Mouse (Mus musculus) inflammation-experienced regulatory T-cells, adult 6 months (primary cell): ENCODE measurements at regions not wholly inside any gene's neighbourhood (a gene's known extent, or its start where the extent isn't known, plus 50 kb on each side); places are given as distances from the start of the nearest gene placed in this dataset.

Source experiments
- ATAC-seq: one replicate; pipeline ENCODE4 v1.8.0; 2017

DNA sequence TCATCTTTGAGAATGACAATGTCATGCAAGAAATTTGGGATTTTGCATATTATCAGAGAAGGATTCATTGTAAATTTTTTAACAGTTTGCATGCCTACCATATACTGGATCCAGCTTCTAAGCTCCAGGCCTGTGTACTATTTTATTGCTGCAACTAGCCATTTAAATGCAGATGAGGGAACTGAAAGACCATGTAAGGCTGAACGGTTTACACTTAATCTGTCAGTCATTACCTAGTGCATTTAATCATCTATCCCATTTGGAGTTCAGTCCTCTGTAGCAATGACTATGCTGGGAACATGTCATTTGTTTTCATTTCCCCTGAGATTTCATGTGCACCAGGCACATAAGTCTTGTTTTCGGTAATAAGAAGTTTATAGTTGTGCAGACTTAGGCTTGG, 631.8 kb upstream of the Gm21961 start:
- ATAC-seq: no peak

DNA sequence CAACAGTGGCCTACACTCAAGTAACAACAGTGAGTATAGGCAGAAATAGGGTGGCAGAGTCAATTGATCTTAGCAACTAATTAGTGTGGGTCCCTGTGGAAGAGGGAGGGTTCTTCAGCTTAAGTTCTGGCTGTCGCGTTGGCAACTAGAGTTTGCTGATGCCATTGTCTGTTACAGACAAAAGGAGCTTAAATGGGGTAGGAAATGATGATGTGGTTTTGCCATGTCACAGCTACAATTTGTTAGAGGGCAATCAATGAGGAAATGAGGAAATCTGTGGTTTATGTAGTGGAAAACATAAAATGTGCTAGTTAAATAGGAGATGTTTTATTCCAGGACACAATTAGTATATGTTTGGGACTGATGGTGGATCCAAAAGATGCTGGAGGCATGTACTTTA, 624.8 kb upstream of the Gm21961 start:
- no peak for ATAC-seq

DNA sequence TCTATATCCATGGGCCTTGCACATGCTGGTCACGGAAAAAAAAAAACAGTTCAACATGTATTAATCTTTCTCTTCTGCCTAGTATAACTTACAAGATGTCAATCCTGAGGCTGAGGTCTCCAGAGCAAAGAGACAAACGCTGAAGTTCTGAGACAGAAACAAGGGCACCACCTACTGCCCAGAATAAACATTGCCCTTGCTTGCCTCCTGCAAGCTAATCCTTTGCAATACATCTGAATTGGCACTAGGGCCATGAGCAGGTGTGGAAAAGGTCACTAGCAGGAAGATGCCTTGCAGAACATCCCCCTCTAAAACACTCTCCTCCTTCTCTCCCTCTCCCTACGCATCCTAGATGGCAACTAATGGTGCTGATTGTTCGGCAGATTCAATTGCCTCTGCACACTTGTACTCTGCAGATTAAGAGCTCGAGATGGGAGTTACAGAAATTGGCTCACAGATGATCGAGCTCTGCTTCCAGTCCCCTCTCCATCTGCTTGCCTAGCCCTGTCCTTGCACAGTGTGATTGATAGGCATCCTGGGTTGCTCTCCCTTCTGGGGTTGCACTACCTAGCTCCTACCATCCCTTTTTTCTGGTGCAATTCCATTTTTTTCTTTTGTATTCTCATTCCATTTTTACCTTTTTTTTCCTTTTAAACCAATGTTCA, 622.9 kb upstream of the Gm21961 start:
- peak; percentile 78 for ATAC-seq

GRCm38 (mm10) chr15:65632440-65632839, 617.7 kb upstream of the Gm21961 start:
- ATAC-seq: no peak

GRCm38 (mm10) chr15:65630476-65630875, 615.8 kb upstream of the Gm21961 start:
- ATAC-seq: no peak

GRCm38 (mm10) chr15:65592718-65593477, 578.2 kb upstream of the Gm21961 start:
- no peak for ATAC-seq

DNA sequence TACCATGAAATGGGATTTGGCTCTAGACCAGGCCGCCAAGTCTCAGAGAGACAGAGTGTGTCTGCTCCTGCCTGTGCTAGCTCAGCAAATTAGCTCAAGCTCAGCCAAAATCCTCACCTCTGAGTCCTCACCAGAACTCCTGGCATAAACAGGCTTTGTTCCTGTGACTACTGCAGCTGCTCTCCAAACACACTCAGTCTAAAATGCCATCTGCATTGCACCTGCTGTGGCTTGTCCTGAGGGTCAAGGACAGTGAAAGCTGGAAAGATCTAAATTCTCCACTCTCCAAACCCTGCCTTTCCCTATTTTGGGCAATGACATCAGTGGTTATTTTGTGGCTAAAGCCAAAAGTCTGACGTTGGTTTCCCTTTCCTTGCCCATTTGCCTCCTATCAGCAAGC, 570.9 kb upstream of the Gm21961 start:
- ATAC-seq: no peak

DNA sequence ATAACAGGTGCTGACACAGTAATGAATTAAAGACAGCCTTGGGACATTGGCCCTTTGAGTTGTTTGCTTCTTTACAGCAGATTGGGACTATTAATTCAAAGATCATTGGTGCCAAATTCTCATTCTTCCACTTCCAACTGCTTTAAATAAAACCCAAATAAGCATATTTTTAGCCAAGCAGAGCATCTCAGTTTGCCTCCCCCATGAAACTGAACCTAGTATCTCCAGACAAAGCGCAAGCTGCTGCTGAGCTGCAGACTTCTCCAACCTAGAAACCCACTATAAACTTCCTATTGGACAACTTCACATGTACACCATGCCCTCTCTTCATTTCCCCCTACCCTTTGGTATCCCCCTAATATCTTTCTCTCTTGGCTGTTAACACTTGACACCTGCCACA, 564.6 kb upstream of the Gm21961 start:
- no peak for ATAC-seq

- no peak for ATAC-seq
Measured at GRCm38 (mm10) chr15:65567931-65568330, 553.2 kb upstream of the Gm21961 start.

DNA sequence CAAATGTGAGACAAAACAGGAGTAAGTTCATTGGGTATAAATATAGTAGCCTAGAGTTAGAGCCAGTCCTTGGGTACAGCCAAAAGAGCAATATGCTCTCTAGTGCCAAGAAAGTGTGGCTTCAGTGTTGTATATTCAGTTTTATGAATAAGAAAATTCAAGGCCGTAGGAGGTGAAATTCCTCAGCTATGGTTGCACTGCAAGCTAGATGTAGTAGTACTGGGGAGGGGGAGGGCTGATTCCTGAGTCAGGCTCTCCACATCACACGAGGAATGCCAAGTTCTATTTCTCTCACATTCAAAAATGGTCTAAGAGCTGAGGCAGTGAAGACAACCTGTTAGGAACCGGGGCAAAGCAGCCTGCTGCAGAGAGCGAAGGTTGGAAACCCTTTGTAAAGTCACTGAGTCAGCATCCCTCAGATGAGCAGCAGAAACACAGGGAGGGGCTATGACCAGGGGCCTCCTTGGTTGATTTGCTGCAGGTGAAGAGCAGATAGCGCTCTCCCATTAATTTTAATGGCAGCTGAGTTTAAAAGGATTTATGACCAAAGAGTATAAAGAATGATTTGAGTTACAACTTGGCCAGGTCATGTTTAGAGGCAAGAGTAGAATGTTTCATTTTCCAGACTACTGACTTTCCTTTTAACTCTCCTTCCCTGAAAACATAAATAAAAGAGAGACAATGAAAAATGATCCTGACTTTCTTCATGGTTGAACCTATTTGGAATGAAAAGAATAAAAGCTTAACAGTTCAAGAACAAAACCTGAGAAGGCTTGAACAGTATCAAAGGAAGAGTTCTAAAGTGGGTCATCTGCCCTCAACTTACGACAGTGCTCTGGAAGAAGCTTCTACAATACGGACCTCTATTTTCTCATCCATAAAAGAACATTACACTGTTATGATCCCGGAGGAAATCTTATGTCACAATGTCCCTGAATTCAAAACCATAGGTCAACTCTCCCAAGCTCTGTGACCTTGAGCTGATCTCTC, 543.4 kb upstream of the Gm21961 start:
- ATAC-seq: no peak

DNA sequence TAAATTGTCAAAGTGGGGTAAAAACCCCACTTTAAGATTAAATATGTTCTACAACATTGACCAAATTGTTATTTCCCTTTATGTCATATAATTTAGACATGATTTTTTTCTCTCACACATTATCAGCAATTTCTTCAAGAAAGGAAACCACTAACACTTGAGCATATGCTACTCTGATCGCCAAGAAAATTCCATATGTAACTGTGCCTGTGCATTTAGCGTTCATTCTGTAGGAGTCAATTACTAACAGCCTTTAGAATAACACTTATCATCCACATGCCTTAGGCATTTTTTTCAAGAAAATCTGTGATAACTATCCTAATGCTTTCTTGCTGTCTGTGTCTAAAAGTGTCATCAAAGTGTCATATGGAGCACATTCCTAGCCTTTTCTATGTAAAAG, 534.3 kb upstream of the Gm21961 start:
- no peak for ATAC-seq

DNA sequence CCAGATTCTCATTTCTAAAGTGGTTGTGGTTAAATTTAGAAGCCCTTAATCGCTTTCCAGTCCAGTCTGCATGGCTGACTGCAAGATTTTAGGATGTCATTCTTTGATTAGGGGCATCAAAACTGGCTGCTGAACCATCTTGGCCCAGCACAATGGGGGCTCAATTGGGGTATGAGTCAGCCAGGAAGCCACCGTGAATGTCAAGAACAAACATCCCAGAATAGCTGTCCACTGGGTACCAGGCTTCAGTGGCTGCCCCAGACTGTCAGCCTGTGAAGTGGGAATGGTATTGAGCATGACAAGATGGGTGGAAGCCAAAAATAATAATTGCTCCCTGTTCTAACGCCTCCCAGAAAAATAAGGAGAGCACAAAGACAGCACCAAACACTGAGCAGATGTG, 520.9 kb upstream of the Gm21961 start:
- no peak for ATAC-seq

DNA sequence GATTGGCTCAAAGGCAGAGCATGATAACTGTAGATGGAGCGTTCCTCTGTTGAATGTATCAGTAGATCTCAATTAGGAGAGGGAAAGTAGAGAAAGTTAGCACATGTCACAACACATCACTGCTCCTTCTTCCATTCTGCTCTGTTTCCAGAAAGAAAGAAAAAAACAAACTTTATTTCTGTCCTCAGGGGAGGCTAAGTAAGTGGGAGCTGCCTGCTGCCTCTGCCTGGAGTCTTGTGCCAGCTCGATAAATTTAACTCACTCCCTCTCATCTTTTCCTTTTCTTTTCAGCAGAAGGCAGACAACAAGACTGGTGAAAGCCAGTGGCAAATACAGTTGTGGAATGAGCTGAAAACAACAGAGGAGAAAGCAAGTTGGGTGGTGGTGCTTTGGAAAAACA, 517.5 kb upstream of the Gm21961 start:
- ATAC-seq: no peak

DNA sequence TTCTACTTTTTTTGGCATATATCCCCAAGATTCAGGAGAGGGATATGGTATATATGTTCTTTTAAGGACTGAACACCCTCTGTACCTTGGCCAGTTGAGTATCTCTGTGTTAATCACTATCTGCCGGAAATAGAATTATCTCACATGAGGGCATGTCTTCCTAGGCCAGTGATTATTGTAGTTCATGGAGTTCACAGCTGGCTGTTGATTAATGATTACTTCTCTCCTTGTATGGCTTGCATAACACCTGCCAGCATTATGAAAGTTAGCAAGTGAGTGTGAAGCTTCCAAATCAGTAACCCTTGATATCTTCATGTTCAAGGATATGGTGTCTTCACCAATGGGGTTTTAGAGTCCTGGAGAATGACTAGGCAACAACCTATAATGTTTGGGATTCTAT, 488.0 kb upstream of the Gm21961 start:
- no peak for ATAC-seq

DNA sequence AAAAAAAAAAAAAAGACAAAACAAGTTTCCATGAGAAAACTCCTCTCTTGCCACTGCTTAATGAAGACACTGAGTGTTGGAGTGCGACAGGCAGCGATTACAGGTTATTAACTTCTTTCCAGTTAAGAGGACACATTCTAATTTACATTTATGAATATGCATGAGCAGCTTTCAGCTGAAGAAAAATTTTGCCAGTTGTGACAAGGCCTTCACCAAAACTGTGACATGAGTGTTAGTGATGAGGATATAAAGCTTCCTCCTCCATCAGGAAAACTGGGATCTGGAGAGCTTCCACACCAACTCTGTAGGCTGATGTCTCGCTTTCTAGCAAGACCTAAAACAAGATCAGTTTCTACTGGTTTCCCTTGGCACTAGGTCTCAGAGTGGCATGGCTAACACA, 464.2 kb upstream of the Gm21961 start:
- ATAC-seq: no peak

DNA sequence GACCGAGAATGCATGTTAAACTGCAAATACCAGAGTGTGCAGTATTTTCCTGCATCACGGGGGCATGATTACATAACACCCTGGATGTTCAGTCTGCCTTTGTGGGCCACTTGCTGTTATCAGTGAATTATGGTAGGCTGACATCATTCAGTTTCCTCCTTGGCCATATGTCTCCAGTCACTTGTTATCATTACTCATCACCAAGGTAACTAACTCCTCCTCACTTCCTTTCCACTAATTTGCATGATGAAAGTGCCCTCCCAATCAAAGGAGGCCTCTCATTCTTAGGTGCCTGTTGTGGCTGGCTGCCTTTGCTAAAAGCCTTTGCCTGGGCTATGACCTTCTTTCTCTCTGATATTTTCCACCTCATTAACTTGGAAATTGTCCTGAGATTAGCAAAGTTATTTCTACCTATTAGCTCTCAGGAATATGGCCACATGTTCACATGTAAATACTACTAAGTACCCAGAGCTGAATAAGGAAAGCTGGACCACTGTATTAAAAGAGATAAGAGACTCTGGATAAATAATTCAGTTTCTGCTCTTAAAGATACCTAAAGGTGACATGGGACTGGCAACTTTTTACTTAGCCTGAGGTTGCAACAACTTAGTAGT, 440.6 kb upstream of the Gm21961 start:
- ATAC-seq: no peak

DNA sequence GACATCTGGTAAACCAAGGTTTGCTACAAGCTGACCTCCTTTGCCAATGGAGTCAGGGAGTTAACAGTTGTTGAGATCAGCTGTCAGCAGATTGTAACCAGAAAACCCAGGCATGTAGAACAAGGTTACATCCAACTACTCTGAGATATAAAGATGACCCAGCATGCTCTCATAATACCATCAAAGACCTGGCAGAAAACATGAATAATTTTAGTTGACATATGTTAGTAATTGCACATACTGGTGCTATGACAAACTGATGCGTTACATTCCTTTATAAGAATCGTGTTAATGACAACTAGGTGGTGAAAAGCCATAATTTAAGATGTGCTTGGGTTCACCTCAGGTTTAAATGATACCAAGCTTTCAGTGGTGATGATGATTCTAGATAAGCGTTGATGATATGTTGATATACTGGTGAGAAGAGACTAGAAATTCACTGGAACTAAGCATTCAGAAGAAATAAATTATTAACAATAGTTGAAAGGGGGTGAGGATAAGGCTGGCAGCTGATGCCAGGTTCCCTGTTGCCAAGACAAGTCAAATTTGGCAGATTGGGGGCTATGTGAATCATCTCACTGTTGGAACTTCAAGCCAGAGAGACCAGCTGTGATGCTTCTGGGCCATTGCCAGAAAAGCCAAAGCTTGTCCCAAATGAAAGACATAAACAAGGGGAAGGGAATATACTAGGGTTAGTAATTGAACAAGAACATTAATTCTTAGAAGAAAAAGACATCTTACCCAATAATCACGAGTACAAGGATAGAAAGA, 437.7 kb upstream of the Gm21961 start:
- no peak for ATAC-seq

GRCm38 (mm10) chr15:65419736-65420135, 405.0 kb upstream of the Gm21961 start:
- ATAC-seq: no peak
